Mouse (Mus musculus): ENCODE measurements at regions not wholly inside any gene's neighbourhood (a gene's known extent, or its start where the extent isn't known, plus 50 kb on each side); places are given as distances from the start of the nearest gene placed in this dataset.

- in situ Hi-C loops (cut with MboI; ENCODE audit: low sequenced_read_pairs in 2 of 2, unreplicated experiment in 2 of 2), result no loop called here
- H3K4me1 ChIP-seq (ENCODE audit: control insufficient read depth in 2 of 2, insufficient read depth in 2 of 2, low read length in 2 of 2, poor library complexity in 1 of 2), result no peaks in the 10 kb centered on the region
- no peak overlapping the region for H3K4me3 ChIP-seq (ENCODE audit: insufficient read depth in 1 of 2, low read depth in 1 of 2, low read length in 2 of 2, poor library complexity in 1 of 2, severe bottlenecking in 1 of 2)
- H3K9me3 ChIP-seq (ENCODE audit: control insufficient read depth, insufficient read depth, low read depth, low read length), result no peaks in the 10 kb centered on the region
- TF ChIP-seq MAFK (IDR thresholded peaks at IDR 0.05; ENCODE audit: insufficient read depth, low read depth, low read length) (no peak), HCFC1 (IDR thresholded peaks at IDR 0.05; ENCODE audit: borderline replicate concordance, insufficient read depth, low read length) (no peak), ZNF384 (IDR thresholded peaks at IDR 0.05; ENCODE audit: low read depth, low read length) (no peak), CHD2 (IDR thresholded peaks at IDR 0.05; ENCODE audit: low read depth, low read length) (no peak), ZC3H11A (IDR thresholded peaks at IDR 0.05; ENCODE audit: borderline replicate concordance, low read depth, low read length) (no peak)
- no peak overlapping the region for H3K27ac ChIP-seq (ENCODE audit: insufficient read depth, low read depth, low read length, poor library complexity, severe bottlenecking)
- no peaks in the 10 kb centered on the region for H3K36me3 ChIP-seq (ENCODE audit: control insufficient read depth, insufficient read depth, low read length, poor library complexity, severe bottlenecking)
- DNase-seq (ENCODE audit: low read depth, low spot score), result no peak
- H3K9ac ChIP-seq (ENCODE audit: insufficient read depth, low read depth, low read length, poor library complexity, severe bottlenecking), result no peak overlapping the region
Measured at GRCm38 (mm10) chr1:122351530-122351929, 783.7 kb upstream of the Ddx18 start.

GRCm38 (mm10) chr1:122333267-122333666 is 765.5 kb upstream of the Ddx18 start:
- no peak for TF ChIP-seq ZNF384 (IDR thresholded peaks at IDR 0.05; ENCODE audit: low read depth, low read length)
- no peak for TF ChIP-seq ZC3H11A (IDR thresholded peaks at IDR 0.05; ENCODE audit: borderline replicate concordance, low read depth, low read length)
- TF ChIP-seq CHD2 (IDR thresholded peaks at IDR 0.05; ENCODE audit: low read depth, low read length), result no peak
- TF ChIP-seq HCFC1 (IDR thresholded peaks at IDR 0.05; ENCODE audit: borderline replicate concordance, insufficient read depth, low read length), result no peak
- TF ChIP-seq MAFK (IDR thresholded peaks at IDR 0.05; ENCODE audit: insufficient read depth, low read depth, low read length), result no peak
- no peak for DNase-seq (ENCODE audit: low read depth, low spot score)
- Histone ChIP-seq H3K36me3 (ENCODE audit: control insufficient read depth, insufficient read depth, low read length, poor library complexity, severe bottlenecking) (no peaks in the 10 kb centered on the region), H3K4me1 (ENCODE audit: control insufficient read depth in 2 of 2, insufficient read depth in 2 of 2, low read length in 2 of 2, poor library complexity in 1 of 2) (peaks cover 0 to 2% of the 10 kb centered on the region in 2 experiments; a peak in 1 of 4 replicates), H3K9me3 (ENCODE audit: control insufficient read depth, insufficient read depth, low read depth, low read length) (no peaks in the 10 kb centered on the region), H3K4me3 (ENCODE audit: insufficient read depth in 1 of 2, low read depth in 1 of 2, low read length in 2 of 2, poor library complexity in 1 of 2, severe bottlenecking in 1 of 2) (no peak overlapping the region), H3K27ac (ENCODE audit: insufficient read depth, low read depth, low read length, poor library complexity, severe bottlenecking) (no peak overlapping the region), H3K9ac (ENCODE audit: insufficient read depth, low read depth, low read length, poor library complexity, severe bottlenecking) (no peak overlapping the region)
- in situ Hi-C loops (cut with MboI; ENCODE audit: low sequenced_read_pairs in 2 of 2, unreplicated experiment in 2 of 2), result no loop called here

GRCm38 (mm10) chr1:122328276-122328675 is 760.5 kb upstream of the Ddx18 start:
- Histone ChIP-seq H3K36me3 (ENCODE audit: control insufficient read depth, insufficient read depth, low read length, poor library complexity, severe bottlenecking) (no peaks in the 10 kb centered on the region), H3K9ac (ENCODE audit: insufficient read depth, low read depth, low read length, poor library complexity, severe bottlenecking) (no peak overlapping the region), H3K4me3 (ENCODE audit: insufficient read depth in 1 of 2, low read depth in 1 of 2, low read length in 2 of 2, poor library complexity in 1 of 2, severe bottlenecking in 1 of 2) (no peak overlapping the region), H3K27ac (ENCODE audit: insufficient read depth, low read depth, low read length, poor library complexity, severe bottlenecking) (no peak overlapping the region), H3K4me1 (ENCODE audit: control insufficient read depth in 2 of 2, insufficient read depth in 2 of 2, low read length in 2 of 2, poor library complexity in 1 of 2) (peaks cover 0 to 2% of the 10 kb centered on the region in 2 experiments; a peak in 1 of 4 replicates), H3K9me3 (ENCODE audit: control insufficient read depth, insufficient read depth, low read depth, low read length) (no peaks in the 10 kb centered on the region)
- peak; percentile 40 for DNase-seq (ENCODE audit: low read depth, low spot score)
- TF ChIP-seq HCFC1 (IDR thresholded peaks at IDR 0.05; ENCODE audit: borderline replicate concordance, insufficient read depth, low read length) (no peak), MAFK (IDR thresholded peaks at IDR 0.05; ENCODE audit: insufficient read depth, low read depth, low read length) (no peak), ZC3H11A (IDR thresholded peaks at IDR 0.05; ENCODE audit: borderline replicate concordance, low read depth, low read length) (no peak), ZNF384 (IDR thresholded peaks at IDR 0.05; ENCODE audit: low read depth, low read length) (no peak), CHD2 (IDR thresholded peaks at IDR 0.05; ENCODE audit: low read depth, low read length) (no peak)
- in situ Hi-C loops (cut with MboI; ENCODE audit: low sequenced_read_pairs in 2 of 2, unreplicated experiment in 2 of 2), result no loop called here

All from ES-E14 (cell line).